Mouse (Mus musculus): ENCODE results near the gene Kif26b. TPM values are rescaled to one million over a fixed set of nuclear protein-coding genes. Genes with fewer than 3 reads are reported as not detected.

Gene Kif26b
- total and polyA plus RNA-seq, 3 experiments: 0.86 to 3.0 (median 2.4) TPM

- 84% methylated on average over 13 of the region's 13 CpGs for WGBS
- H3K36me3 ChIP-seq (ENCODE audit: control insufficient read depth, insufficient read depth, low read length): no peaks in the 10 kb centered on the region
- DNase-seq: no peak
- no peak overlapping the region for H3K4me3 ChIP-seq
- TF ChIP-seq POLR2A (IDR thresholded peaks at IDR 0.05; ENCODE audit: insufficient read depth, low read depth, low read length) (no peak), CTCF (IDR thresholded peaks at IDR 0.05) (no peak), EP300 (IDR thresholded peaks at IDR 0.05; ENCODE audit: insufficient read depth, low read depth, low read length) (no peak)
- no peaks in the 10 kb centered on the region for H3K27me3 ChIP-seq (ENCODE audit: control insufficient read depth, insufficient read depth, low read length)
- H3K4me1 ChIP-seq (ENCODE audit: control insufficient read depth, insufficient read depth, low read length): no peaks in the 10 kb centered on the region
- intact Hi-C loops (cut with DNase I): no loop called here
- no peaks in the 10 kb centered on the region for H3K79me2 ChIP-seq (replicated peaks; ENCODE audit: control insufficient read depth, insufficient read depth, low read length)
- H3K9ac ChIP-seq (ENCODE audit: low read depth, low read length): no peak overlapping the region
- no peak overlapping the region for H3K27ac ChIP-seq
Measured at GRCm38 (mm10) chr1:178571885-178572444, 43.0 kb downstream of the Kif26b start.

- no peaks in the 10 kb centered on the region for H3K4me1 ChIP-seq (ENCODE audit: control insufficient read depth, insufficient read depth, low read length)
- no peak overlapping the region for H3K27ac ChIP-seq
- H3K79me2 ChIP-seq (replicated peaks; ENCODE audit: control insufficient read depth, insufficient read depth, low read length): no peaks in the 10 kb centered on the region
- TF ChIP-seq EP300 (IDR thresholded peaks at IDR 0.05; ENCODE audit: insufficient read depth, low read depth, low read length) (no peak), CTCF (IDR thresholded peaks at IDR 0.05) (no peak), POLR2A (IDR thresholded peaks at IDR 0.05; ENCODE audit: insufficient read depth, low read depth, low read length) (no peak)
- H3K27me3 ChIP-seq (ENCODE audit: control insufficient read depth, insufficient read depth, low read length): no peaks in the 10 kb centered on the region
- DNase-seq: no peak
- WGBS: 68% methylated on average over 4 of the region's 4 CpGs
- H3K9ac ChIP-seq (ENCODE audit: low read depth, low read length): no peak overlapping the region
- intact Hi-C loops (cut with DNase I): no loop called here
- no peak overlapping the region for H3K4me3 ChIP-seq
- H3K36me3 ChIP-seq (ENCODE audit: control insufficient read depth, insufficient read depth, low read length): no peaks in the 10 kb centered on the region
Measured at GRCm38 (mm10) chr1:178573406-178574032, 44.6 kb downstream of the Kif26b start.

GRCm38 (mm10) chr1:178575706-178576105 lies 46.8 kb downstream of the Kif26b start:
- 93% methylated on average over 2 of the region's 2 CpGs for WGBS
- intact Hi-C loops (cut with DNase I): no loop called here
- Histone ChIP-seq H3K27me3 (ENCODE audit: control insufficient read depth, insufficient read depth, low read length) (no peaks in the 10 kb centered on the region), H3K4me3 (no peak overlapping the region), H3K4me1 (ENCODE audit: control insufficient read depth, insufficient read depth, low read length) (no peaks in the 10 kb centered on the region), H3K79me2 (replicated peaks; ENCODE audit: control insufficient read depth, insufficient read depth, low read length) (no peaks in the 10 kb centered on the region), H3K27ac (no peak overlapping the region), H3K9ac (ENCODE audit: low read depth, low read length) (no peak overlapping the region), H3K36me3 (ENCODE audit: control insufficient read depth, insufficient read depth, low read length) (no peaks in the 10 kb centered on the region)
- TF ChIP-seq EP300 (IDR thresholded peaks at IDR 0.05; ENCODE audit: insufficient read depth, low read depth, low read length) (no peak), CTCF (IDR thresholded peaks at IDR 0.05) (no peak), POLR2A (IDR thresholded peaks at IDR 0.05; ENCODE audit: insufficient read depth, low read depth, low read length) (no peak)
- DNase-seq: no peak

- H3K79me2 ChIP-seq (replicated peaks; ENCODE audit: control insufficient read depth, insufficient read depth, low read length): no peaks in the 10 kb centered on the region
- H3K27ac ChIP-seq: no peak overlapping the region
- TF ChIP-seq POLR2A (IDR thresholded peaks at IDR 0.05; ENCODE audit: insufficient read depth, low read depth, low read length) (no peak), EP300 (IDR thresholded peaks at IDR 0.05; ENCODE audit: insufficient read depth, low read depth, low read length) (no peak), CTCF (IDR thresholded peaks at IDR 0.05) (no peak)
- H3K27me3 ChIP-seq (ENCODE audit: control insufficient read depth, insufficient read depth, low read length): no peaks in the 10 kb centered on the region
- 64% methylated on average over 3 of the region's 3 CpGs for WGBS
- no peak overlapping the region for H3K4me3 ChIP-seq
- DNase-seq: no peak
- H3K4me1 ChIP-seq (ENCODE audit: control insufficient read depth, insufficient read depth, low read length): no peaks in the 10 kb centered on the region
- no peak overlapping the region for H3K9ac ChIP-seq (ENCODE audit: low read depth, low read length)
- H3K36me3 ChIP-seq (ENCODE audit: control insufficient read depth, insufficient read depth, low read length): no peaks in the 10 kb centered on the region
- intact Hi-C loops (cut with DNase I): no loop called here
Measured at GRCm38 (mm10) chr1:178576926-178577325, 48.0 kb downstream of the Kif26b start.

- H3K27ac ChIP-seq: no peak overlapping the region
- H3K9ac ChIP-seq (ENCODE audit: low read depth, low read length): no peak overlapping the region
- no peak overlapping the region for H3K4me3 ChIP-seq
- H3K36me3 ChIP-seq (ENCODE audit: control insufficient read depth, insufficient read depth, low read length): no peaks in the 10 kb centered on the region
- DNase-seq: no peak
- no peaks in the 10 kb centered on the region for H3K4me1 ChIP-seq (ENCODE audit: control insufficient read depth, insufficient read depth, low read length)
- intact Hi-C loops (cut with DNase I): no loop called here
- 80% methylated on average over 5 of the region's 5 CpGs for WGBS
- H3K27me3 ChIP-seq (ENCODE audit: control insufficient read depth, insufficient read depth, low read length): no peaks in the 10 kb centered on the region
- no peaks in the 10 kb centered on the region for H3K79me2 ChIP-seq (replicated peaks; ENCODE audit: control insufficient read depth, insufficient read depth, low read length)
- TF ChIP-seq POLR2A (IDR thresholded peaks at IDR 0.05; ENCODE audit: insufficient read depth, low read depth, low read length) (no peak), EP300 (IDR thresholded peaks at IDR 0.05; ENCODE audit: insufficient read depth, low read depth, low read length) (no peak), CTCF (IDR thresholded peaks at IDR 0.05) (no peak)
Measured at GRCm38 (mm10) chr1:178585366-178586020, 56.6 kb downstream of the Kif26b start.
